Mouse (Mus musculus) spleen, adult 2 months (tissue): Measurements from ENCODE around the gene Klk1b21.

Experiments
- CTCF ChIP-seq: fragments of 200-500 bp; IDR thresholded peaks from 2 replicates; pipeline ENCODE4 v1.5.1; 2011; ENCODE audit warnings: mild to moderate bottlenecking, inconsistent platforms; ENCODE audit not compliant: insufficient read depth, insufficient read length, insufficient replicate concordance; ENCODE audit errors: extremely low read depth
- POLR2A ChIP-seq: fragments of 200-500 bp; IDR thresholded peaks from 2 replicates; pipeline ENCODE4 v1.6.1; 2011; ENCODE audit warnings: low read depth, low read length, inconsistent platforms

DNA sequence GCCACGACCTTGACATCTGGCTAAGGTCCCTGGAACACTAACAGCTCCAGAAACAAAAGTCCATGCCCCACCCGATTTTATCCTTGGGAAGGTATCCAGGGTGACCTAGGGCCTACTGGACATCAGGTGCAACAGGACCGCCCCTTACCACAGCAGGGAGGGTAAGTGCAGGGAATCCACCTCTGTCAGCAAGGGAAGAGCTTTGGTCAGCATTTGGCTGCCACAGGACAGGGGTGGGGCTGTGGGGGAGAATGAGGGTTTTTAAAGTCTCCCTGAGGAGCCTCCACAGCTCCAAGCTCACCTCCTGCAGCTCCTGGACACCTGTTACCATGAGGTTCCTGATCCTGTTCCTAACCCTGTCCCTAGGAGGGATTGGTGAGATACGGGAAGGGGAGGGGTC is 10.2 kb downstream of the Klk1b21 start, which contains the start of gene Klk1b22:
- no peak for TF ChIP-seq CTCF
- TF ChIP-seq POLR2A, result no peak
